Mouse (Mus musculus): ENCODE results near the gene Dctn2. TPM values are rescaled to one million over a fixed set of nuclear protein-coding genes. Genes with fewer than 3 reads are reported as not detected.
A peak's percentile ranks its signal among the peaks of the same experiment; 100 is the strongest.
"Not testable (repeated sequence)": the region's sequence is repeated elsewhere in the genome, so short reads cannot be mapped to it uniquely, and the experiment has no call there.

Gene Dctn2
- total RNA-seq, 2 experiments from 2014 or later = 117 to 120 TPM

- DNase-seq = not testable (repeated sequence)
These were observed 48.8 kb downstream of the Dctn2 start for GRCm38 (mm10) chr10:127314950-127315349.

GRCm38 (mm10) chr10:127317277-127317676, 51.1 kb downstream of the Dctn2 start:
- DNase-seq = no peak

- DNase-seq = no peak
These were observed 51.8 kb downstream of the Dctn2 start for GRCm38 (mm10) chr10:127318009-127318408.

- no peak for DNase-seq
These were observed 53.8 kb downstream of the Dctn2 start for GRCm38 (mm10) chr10:127319969-127320368.

- DNase-seq = no peak
These were observed 55.5 kb downstream of the Dctn2 start, which contains the start of gene Arhgap9 for GRCm38 (mm10) chr10:127321621-127322020. Gene Arhgap9 (plus strand): TSS chr10:127321964.

- DNase-seq = no peak
These were observed 56.0 kb downstream of the Dctn2 start for GRCm38 (mm10) chr10:127322178-127322577.

- no peak for DNase-seq
These were observed 56.5 kb downstream of the Dctn2 start for GRCm38 (mm10) chr10:127322669-127323068.

- no peak for DNase-seq
These were observed 57.1 kb downstream of the Dctn2 start for GRCm38 (mm10) chr10:127323131-127323855.

GRCm38 (mm10) chr10:127324495-127324894, 58.3 kb downstream of the Dctn2 start:
- DNase-seq = no peak

GRCm38 (mm10) chr10:127325454-127326016, 59.4 kb downstream of the Dctn2 start:
- no peak for DNase-seq

GRCm38 (mm10) chr10:127326017-127326801, 60.0 kb downstream of the Dctn2 start:
- peak; percentile 42 for DNase-seq

- DNase-seq = peak; percentile 49
These were observed 60.7 kb downstream of the Dctn2 start for GRCm38 (mm10) chr10:127326828-127327227.

GRCm38 (mm10) chr10:127327461-127328145, 61.4 kb downstream of the Dctn2 start:
- no peak for DNase-seq

- DNase-seq = no peak
These were observed 64.0 kb downstream of the Dctn2 start for GRCm38 (mm10) chr10:127330212-127330611.

Other genes starting within 250 kb of the Dctn2 start
- gene Tsfm, start 235.5 kb upstream of the Dctn2 start, total RNA-seq (2021) = 10 to 100 TPM; 23.5 to 29.5 TPM
- 10 to 100 TPM; 14.7 to 18.9 TPM for gene Mettl1, start 225.0 kb upstream of the Dctn2 start, total RNA-seq (2021)
- under 1 TPM; 0.21 to 0.84 TPM for gene Eef1akmt3, start 224.9 kb upstream of the Dctn2 start, total RNA-seq (2021)
- gene Cyp27b1, start 218.1 kb upstream of the Dctn2 start, total RNA-seq (2021) = under 1 TPM; 0.45 to 0.49 TPM
- 1 to 10 TPM; 1.1 to 2.0 TPM for gene March9, start 206.2 kb upstream of the Dctn2 start, total RNA-seq (2021)
- 100 to 1,000 TPM; 122 to 147 TPM for gene Cdk4, start 202.8 kb upstream of the Dctn2 start, total RNA-seq (2021)
- gene Tspan31, start 196.1 kb upstream of the Dctn2 start, total RNA-seq (2021) = 10 to 100 TPM; 29.7 to 32.0 TPM
- gene Agap2, start 191.1 kb upstream of the Dctn2 start, total RNA-seq (2021) = 1 to 10 TPM; 2.7 to 3.4 TPM
- gene Os9, start 145.2 kb upstream of the Dctn2 start, total RNA-seq (2021) = 10 to 100 TPM; 29.4 to 33.9 TPM
- 1 to 10 TPM; 1.6 to 3.3 TPM for gene B4galnt1, start 101.1 kb upstream of the Dctn2 start, total RNA-seq (2021)
- gene Slc26a10, start 85.7 kb upstream of the Dctn2 start, total RNA-seq (2021) = 1 to 10 TPM; 3.0 to 6.1 TPM
- gene Arhgef25, start 76.3 kb upstream of the Dctn2 start, total RNA-seq (2021) = 10 to 100 TPM; 16.2 to 26.2 TPM
- gene Dtx3, start 70.6 kb upstream of the Dctn2 start, total RNA-seq (2021) = 10 to 100 TPM; 28.8 to 37.6 TPM
- gene Pip4k2c, start 54.8 kb upstream of the Dctn2 start, total RNA-seq (2021) = 1 to 10 TPM; 8.5 to 9.6 TPM
- 1 to 10 TPM; 1.1 to 1.6 TPM for gene Kif5a, start 3.0 kb upstream of the Dctn2 start, total RNA-seq (2021)
- 10 to 100 TPM; 18.7 to 28.9 TPM for gene Mbd6, start 22.6 kb downstream of the Dctn2 start, total RNA-seq (2021)
- 10 to 100 TPM; 44.5 to 54.8 TPM for gene Mars, start 45.4 kb downstream of the Dctn2 start, total RNA-seq (2021)
- gene Arhgap9, start 55.6 kb downstream of the Dctn2 start, total RNA-seq (2021) = 1 to 10 TPM; 1.1 to 2.3 TPM
- 1 to 10 TPM; 3.3 to 6.8 TPM for gene Gli1, start 75.6 kb downstream of the Dctn2 start, total RNA-seq (2021)
- not detected for gene Inhbe, start 88.0 kb downstream of the Dctn2 start, total RNA-seq (2021)
- not detected for gene Inhbc, start 104.1 kb downstream of the Dctn2 start, total RNA-seq (2021)
- gene R3hdm2, start 114.0 kb downstream of the Dctn2 start, total RNA-seq (2021) = 10 to 100 TPM; 92.6 to 93.1 TPM
- gene Stac3, start 235.3 kb downstream of the Dctn2 start, total RNA-seq (2021) = 100 to 1,000 TPM; 272 to 307 TPM
- gene Ndufa4l2, start 248.6 kb downstream of the Dctn2 start, total RNA-seq (2021) = 10 to 100 TPM; 20.5 to 24.2 TPM

Data from gastrocnemius, postnatal 10 days (tissue).